Mouse (Mus musculus) cerebellum, adult 11-12 months (tissue): ENCODE measurements at regions not wholly inside any gene's neighbourhood (a gene's known extent, or its start where the extent isn't known, plus 50 kb on each side); places are given as distances from the start of the nearest gene placed in this dataset.

ENCODE experiments used
- DNase-seq: peaks from one replicate; pipeline ENCODE4 v3.0.0; 2022

DNA sequence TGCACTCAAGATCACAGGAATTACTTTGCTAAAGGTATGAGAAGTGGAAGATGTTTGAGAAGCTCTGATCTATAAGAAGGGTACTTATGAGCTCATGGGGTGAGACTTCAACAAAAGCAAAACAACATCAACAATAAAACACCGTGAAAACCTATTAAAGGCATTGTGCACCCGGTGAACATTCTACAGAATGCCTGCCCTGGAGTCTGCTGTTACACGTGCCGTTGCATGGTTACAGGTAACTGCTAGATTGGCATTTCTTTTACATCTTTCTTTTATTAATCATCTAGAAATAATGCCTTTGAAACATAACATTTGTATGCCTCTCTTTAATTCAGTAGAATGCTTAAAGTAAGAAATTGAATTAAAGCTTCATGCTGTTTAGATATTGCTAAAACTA, 661.0 kb downstream of the Pcdh18 start:
- DNase-seq = no peak

- DNase-seq = peak; percentile 7
Observed at GRCm38 (mm10) chr3:49093818-49094680, 663.1 kb downstream of the Pcdh18 start.

DNA sequence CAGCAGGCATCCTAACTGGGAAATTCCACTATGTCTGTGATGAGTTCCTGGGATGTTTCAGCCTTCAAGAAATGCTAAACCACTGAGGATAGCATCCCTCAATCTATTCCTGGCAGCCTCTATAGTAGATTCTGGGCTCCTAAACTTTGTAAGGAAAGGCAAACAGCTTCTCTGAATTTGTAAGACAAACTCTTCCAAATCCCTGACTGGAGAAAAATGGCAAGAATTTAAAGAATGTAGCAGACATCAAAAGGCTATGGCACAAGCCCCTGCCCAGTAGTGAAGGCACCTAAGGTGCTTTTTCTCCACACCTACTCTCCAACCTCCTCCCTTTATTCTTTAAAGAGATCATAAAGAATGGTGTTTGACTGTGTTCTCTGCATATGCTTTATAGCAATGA, 688.3 kb downstream of the Pcdh18 start:
- DNase-seq = no peak

DNA sequence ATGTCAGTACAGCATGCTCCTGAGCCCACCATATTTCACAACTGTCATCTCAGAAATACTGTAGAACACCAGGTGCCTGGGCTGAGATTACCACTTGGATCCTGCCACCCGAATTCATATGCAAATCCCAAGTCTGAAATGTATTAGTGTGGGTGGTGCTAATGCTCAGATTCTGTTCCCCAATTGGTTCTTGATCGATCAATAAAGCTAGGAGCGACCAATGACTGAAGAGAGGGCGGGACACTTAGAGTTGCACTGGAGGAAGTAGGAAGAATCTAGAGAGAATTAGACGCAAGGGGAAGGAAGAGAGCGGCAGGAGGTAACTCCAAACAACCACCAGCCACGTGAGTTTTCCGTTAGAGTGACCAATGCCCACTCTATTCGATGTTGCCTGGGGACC, 695.0 kb downstream of the Pcdh18 start:
- DNase-seq = no peak

DNA sequence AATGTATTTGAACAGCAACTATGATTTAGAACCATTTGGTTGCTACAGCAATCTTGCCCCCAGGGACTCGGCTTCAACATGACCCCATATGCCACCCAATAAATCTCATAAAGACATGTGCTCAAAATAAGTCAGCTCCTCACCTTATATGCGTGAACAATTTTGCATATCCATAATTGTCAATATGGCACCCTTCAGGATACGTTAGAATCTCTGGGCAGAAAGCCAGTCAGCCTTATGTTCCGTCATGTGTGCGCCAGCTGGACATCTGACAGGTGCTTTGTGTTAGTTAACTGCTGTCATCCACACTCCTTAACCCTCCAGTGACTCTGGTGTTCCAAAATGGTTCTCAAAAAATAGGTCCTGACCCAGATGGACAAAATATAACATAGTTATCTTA, 724.1 kb downstream of the Pcdh18 start:
- DNase-seq = peak; percentile 67

- DNase-seq = no peak
Observed at GRCm38 (mm10) chr3:49009211-49009967, 747.7 kb downstream of the Pcdh18 start.
